Mouse (Mus musculus): ENCODE data around the gene Ear14.
"Not testable (repeated sequence)": the region's sequence is repeated elsewhere in the genome, so short reads cannot be mapped to it uniquely, and the experiment has no call there.

The Ear14 gene

DNA sequence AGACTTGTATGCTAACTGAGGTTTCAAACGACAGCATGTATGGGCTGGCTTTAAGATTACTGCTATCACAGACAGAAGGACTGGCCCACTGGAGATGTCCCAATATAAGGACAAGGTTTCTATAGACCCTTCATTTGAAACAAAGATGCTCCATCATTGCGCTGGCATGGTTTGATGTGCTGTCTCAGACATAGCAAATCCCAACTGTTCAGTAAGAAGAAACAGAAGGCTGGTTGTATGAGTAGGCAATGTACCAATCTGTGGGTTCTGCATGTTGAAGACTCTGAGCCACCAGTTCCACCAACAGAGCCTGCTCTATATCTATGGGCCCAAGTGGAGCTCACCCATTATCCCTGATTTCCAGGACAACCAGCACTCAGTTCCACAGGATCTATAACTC is at the start of gene Ear14:
TSS of gene Ear14 (plus strand) at position 277 of the 400 bp plus-strand sequence.
- peak; percentile 6 for DNase-seq (ENCODE audit: low read depth, low spot score)

DNA sequence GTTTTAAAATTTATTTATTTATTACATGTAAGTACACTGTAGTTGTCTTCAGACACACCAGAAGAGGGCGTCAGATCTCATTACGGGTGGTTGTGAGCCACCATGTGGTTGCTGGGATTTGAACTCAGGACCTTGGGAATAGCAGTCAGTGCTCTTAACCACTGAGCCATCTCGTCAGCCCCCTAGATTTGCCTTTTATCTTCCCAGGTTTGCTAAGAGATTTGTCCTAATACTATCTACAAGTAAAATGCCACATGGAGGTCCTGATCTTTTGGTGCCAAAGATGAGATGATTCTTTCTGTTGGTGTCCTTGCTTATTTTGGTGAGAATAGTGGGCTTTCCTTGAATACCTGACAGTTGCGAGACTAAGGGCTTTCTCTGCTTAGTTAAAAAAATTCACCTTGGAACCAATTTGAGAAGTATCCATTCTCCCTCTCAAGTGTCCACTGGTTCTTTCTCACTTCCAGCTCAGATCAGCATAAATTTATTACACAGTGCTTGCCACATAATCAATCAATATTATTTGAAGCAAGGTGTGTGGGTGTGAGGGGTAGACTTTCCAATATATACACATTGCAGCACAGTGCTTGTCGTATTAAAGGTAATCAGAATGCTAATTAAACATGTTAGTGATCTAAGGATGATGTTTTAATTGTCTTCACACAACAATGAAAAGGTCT is 47.0 kb upstream of the Ear14 start:
- DNase-seq (ENCODE audit: low read depth, low spot score) = no peak

DNA sequence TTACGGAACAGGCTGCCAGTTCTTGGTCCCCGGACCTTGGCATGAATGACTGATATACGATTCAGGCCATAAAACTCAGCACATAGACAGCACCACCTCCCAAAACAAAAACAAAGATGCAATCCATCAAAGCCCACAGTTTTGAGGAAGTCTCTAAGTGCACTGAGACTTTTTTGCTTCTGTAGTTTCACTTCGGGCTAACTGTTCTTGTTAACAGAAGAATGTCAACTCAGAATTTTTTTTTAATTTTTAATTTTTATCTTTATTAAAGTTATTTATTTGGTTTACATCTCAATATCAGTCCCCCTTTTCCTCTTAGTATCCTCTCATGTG is 46.5 kb upstream of the Ear14 start:
- DNase-seq (ENCODE audit: low read depth, low spot score) = no peak

DNA sequence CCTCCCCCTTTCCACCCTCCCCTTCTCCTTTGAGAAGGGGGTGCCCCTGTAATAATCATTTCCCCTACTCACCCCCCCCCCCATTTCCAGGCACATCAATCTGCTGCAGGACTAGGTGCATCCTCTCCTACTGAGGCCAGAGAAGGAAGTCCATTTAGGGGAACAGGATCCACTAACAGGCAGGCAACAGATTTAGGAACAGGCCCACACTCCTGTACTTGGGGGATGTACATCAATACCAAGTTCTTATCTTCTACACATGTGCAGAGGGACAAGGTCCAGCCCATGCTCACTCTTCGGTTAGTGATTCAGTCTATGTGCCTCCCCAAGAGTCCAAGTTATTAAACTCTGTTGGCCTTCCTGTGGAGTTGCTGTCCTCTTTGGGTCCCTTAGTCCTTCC is 46.1 kb upstream of the Ear14 start:
- no peak for DNase-seq (ENCODE audit: low read depth, low spot score)

DNA sequence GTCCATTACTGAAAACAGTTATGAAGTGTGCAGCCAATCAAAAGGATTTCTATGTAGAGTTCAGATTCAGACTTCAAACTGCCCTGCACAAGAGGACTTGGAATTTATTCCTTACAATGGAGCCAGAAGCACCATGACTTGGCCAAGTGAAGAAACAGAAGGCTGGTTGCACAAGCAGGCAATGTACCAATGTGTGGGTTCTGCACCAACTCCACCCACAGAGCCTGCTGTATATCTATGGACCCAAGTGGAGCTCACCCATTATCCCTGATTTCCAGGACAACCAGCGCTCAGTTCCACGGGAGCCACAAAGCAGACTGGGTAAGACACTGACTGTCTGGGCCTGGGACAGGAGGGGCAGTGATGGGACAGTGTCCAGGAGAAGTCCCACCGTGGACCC is 41.2 kb upstream of the Ear14 start, which contains the start of gene Rnase2b:
TSS of gene Rnase2b (plus strand) at position 285 of the 400 bp plus-strand sequence.
- DNase-seq (ENCODE audit: low read depth, low spot score) = not testable (repeated sequence)

DNA sequence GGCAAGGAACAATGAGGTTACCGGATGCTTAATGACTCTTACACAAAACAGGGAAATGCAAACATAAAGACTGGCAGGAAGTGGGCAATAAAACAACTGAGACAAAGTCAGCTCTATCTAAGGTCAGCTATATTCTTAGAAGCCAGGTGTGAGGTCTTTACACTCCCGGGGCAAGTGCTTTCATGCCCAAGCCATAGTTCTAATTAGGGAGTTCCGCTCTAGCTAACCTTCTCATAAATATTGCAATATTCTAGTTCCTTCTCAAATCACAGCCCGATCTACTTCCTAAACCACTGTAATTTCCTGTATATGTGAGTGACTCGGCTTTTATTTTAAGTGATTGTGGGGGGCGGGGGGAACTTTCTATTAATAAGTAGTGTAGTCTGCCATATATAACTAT is 39.9 kb upstream of the Ear14 start:
- DNase-seq (ENCODE audit: low read depth, low spot score) = not testable (repeated sequence)

DNA sequence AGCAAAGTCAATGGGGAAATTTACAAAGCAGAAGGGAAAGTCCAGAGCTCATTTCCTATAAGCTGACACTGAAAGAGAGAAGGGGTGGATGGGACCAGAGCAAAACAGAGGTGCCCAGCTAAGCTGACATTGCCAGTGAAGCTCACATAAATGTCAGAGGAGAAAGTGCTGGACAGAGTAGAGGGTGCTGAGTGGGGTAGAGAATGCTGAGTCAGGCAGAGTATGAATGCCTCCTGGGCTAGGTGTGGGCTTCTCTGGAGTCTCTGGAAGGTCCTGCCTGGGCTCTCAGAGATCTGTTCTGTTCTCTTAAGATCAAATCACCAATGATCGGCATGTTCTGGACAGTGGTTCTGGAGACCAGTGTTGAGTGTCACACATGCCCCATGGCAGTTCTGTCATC is 37.8 kb upstream of the Ear14 start:
- DNase-seq (ENCODE audit: low read depth, low spot score) = no peak

DNA sequence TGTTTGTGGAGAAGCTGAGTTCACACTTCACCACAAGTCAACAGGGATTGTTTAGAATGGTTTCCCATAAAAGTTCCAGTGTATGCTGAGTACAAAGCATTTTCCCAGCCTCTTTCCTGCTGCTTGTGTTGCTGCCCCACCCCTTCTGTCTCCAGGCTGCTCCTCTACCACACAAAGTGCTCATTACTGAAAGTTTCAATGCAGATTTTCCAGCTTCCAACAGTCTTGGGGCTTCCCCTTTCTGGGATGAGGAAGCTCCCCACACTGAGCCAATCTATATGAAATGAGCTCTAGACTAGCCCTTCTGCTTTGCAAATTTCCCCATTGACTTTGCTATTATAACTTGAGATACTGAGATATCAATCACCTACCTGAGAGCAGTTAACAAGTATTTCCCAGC is 37.1 kb upstream of the Ear14 start:
- DNase-seq (ENCODE audit: low read depth, low spot score) = no peak

DNA sequence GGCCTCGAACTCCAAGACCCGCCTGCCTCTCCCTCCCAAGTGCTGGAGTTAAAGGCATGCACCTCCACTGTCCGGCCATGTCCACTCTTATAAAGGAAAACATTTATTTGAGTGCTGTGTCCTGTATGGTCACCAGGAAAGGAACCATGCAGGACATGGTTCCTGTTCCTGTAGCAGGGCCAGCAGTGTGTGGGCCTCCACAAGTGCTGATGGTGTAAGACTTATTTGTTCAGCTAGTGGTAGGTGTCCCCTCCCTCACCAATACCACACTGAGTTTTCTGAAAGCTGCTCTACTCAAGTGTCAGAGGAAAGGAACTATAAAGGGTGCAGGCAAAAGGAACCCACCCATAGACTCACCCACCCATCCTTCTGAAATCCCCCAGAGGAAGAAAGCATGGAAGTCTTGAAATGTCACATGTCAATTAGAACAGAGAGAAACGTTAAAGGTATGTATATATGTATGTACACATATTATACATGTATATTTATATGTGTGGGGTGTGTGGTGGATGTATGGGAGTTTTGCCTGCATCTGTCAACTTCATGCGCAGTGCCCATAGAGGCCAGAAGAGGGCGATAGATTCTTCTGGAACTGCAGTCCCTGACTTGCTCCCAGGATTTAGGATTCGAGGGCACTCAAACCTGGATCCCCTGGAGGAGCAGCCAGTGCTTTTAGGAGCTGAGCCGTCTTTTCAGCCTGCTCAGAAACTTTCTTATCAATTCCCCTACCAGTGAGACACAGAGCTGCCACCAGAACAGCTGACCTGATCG is 30.9 kb upstream of the Ear14 start:
- DNase-seq (ENCODE audit: low read depth, low spot score) = not testable (repeated sequence)

DNA sequence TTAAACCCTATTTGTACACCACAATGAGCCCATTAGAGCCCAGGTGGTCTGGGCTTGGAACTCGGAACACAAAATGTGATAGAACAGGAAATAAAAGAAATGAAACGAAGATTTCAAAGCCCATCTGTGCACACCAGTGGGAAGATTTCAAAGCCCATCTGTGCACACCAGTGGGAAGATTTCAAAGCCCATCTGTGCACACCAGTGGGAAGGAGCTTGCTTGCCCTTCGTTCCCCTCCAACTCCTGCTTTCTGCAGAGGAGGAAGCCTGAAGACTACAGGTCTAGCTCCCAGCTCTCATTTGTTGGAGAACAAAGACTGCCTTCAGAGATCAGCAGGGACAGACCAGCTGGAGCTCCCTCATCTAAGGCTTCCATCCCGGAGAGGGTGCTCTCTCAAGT is 30.2 kb upstream of the Ear14 start:
- DNase-seq (ENCODE audit: low read depth, low spot score) = not testable (repeated sequence)

DNA sequence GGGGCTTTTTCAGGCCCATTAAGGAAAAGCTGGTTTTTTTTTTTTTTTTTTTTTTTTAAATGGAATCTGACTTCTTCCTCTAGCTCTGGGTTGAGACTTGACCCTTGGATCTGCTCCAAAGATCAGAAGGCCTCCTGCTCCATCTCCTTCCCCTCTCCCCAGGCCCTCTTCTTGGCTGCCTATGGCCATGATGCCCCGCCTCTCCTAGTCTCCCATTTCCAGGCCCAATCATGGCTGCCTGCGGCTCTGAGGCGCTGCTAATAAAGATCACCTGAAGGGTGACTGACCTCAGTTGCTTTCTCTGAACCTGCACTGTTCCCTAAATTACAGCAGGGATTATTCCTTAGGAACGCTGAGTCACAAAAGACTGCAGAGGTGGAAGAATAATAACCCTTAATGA is 29.3 kb upstream of the Ear14 start:
- DNase-seq (ENCODE audit: low read depth, low spot score) = no peak

DNA sequence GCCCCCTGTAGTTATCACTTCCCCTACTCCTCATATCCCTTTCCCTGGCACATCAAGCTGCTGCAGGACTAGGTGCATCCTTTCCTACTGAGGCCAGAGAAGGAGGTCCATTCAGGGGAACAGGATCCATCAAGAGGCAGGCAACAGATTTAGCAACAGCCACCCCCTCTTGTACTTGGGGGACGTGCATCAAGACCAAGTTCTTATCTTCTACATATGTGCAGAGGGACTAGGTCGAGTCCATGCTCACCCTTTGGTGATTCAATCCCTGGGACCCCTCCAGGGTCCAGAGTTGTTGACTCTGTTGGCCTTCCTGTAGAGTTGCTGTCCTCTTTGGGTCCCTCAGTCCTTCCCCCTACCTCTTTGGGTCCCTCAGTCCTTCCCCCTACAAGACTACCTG is 22.1 kb upstream of the Ear14 start:
- not testable (repeated sequence) for DNase-seq (ENCODE audit: low read depth, low spot score)

DNA sequence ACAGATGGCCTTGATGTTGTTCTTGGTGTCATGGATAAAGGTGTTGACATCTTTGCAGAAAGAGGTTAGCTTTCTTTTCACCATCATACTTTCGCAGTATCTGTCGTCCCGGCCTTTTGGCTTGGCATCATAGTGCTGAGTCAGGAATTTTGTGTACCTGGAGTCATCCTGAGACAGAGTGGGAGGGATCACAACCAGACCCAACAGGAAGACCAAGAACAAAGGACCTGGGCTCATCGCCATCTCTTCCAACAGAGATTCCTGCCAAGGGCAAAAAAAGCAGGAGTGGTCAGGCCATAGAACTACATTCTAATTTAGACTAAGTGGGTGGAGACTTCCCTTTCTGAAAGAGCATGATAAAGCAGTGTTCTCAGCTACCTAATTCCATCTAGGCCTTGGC is 7.5 kb upstream of the Ear14 start:
- DNase-seq (ENCODE audit: low read depth, low spot score) = no peak

DNA sequence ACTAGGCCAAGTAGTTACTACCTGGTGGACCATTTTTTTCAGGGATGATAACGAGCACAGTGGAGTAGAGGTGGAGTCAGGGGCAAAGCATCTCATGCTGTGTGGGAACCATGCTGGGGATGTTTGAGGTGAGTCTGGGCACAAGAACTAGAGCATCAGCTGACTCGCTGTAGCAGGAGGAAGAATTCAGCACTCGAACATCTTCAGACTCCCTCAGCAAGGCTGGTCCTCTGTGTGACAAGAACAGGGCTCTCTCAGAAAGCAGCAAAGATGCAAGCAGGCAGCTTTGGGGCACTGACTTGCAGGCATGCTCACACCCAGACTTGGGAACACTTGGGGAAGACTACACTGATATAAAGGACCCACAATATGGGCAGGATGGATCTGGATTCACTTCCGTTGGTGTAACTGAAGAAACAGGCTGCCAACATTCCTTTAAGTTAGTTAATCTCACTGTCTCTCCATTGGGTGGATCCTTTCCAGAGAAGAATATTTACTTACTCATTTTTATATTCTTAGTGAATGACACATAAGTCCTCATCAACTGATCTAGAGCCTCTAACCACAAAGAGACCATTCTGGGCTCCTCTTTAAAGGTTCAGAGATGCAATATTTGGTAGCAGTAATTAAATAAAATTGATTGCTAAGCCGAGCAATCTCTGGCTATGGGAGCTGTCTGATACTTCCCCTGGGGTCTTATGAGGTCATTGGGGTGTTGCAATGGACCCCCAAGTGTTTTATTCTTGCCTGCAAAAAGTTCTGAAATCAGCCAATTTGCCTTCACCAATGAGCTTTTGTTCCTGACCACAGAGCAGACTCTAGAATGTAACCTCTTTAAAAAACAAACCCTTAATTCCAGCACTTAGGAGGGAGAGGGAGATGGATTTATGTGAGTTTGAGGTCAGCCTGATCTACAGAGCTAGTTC is 3.8 kb upstream of the Ear14 start, which contains the start of gene Ang2:
TSS of gene Ang2 (minus strand) at position 51 of the 926 bp plus-strand sequence.
- DNase-seq (ENCODE audit: low read depth, low spot score) = no peak

DNA sequence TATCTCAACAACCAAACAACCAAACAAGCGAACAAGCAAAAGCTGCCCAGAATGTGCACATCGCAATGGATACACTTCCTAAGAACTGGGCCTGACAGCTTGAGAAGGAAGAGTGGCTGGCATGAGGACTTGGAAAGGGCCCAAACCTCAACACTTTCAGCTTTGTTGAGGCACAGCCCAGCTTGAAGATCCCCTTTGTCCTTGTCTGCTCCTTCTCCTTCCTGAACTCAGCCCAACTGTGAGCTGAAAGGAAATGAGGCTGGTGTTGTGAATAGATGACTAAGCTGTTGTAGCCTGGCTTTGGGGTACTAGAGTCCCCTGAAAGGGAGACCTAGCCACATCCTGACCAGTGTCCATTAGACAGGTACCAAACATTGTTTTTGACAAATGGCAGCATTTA is 3.1 kb upstream of the Ear14 start:
- DNase-seq (ENCODE audit: low read depth, low spot score) = no peak

DNA sequence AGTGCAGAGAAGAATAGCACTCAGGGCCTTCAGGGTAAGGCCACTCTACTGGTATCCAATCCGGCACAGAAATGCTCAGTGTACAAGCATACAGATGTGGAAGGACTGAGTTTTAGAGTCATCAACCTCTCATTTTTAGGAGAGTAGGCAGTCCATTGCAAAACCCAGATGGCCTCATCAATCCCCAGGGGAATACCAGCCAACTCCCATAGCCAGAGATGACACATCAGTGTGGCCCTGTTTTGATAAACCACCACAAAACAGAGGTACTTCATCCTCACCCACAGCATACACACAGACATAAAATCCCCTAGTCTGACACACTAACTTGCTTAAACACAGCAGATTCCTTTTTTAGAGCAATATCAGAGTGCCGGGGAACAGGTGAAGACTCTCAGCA is 2.7 kb upstream of the Ear14 start:
- no peak for DNase-seq (ENCODE audit: low read depth, low spot score)

DNA sequence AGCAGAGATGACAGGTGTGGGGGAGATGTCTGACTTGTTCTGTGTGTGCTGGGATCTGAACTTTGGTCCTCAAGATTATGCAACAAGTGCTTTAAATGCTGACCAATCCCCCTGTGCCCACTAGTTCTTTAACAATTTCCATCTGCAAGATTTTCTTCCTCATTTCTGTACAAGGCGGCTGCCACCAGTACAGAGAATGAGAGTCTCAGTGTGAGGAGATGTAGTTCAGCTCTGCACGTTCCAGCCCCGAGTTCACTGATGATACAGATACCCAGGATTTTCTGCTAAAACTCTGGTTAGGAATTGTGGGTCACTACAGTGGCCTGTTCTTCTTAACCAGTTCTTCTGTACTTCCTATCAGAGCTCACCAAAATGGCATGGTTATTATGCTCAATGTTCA is 16.9 kb downstream of the Ear14 start:
- not testable (repeated sequence) for DNase-seq (ENCODE audit: low read depth, low spot score)

DNA sequence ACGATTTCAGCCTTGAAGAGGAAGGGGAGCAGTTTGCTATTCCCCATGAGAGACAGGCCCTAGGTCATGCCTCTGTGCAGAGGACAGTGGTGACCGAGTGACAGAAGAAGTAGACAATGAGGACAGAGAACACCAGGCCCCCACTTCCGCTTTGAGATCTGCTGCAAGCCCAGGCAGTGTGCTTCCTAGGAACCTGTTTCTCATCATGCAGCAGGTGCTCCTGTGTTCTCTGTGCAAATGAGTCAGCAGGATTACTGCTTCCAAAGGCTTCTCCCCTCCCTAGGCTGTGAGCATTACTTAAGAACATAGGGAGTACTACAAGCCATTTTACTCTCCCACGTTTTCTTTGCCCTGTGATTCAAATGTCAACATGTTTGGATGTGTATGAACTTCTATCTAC is 26.5 kb downstream of the Ear14 start:
- DNase-seq (ENCODE audit: low read depth, low spot score) = not testable (repeated sequence)

DNA sequence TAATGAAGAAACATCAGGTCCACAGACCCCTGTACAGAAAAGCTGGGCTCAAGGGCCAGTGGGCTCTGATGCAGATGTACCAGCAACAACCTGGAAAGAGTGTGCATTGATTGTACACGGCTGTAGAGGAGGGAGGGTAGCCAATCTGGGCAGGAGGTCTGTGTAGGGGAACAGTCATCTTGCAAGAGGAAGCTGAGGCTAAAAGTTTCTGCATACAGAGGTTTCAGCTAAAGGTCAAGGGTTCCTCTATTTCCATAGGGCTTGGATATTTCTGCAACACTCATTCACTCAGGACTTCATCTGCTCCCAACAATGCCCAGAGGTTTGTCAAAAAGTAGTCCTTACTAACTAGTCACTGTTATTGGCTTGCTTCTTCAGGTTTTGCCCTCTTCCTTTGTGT is 34.3 kb downstream of the Ear14 start:
- DNase-seq (ENCODE audit: low read depth, low spot score) = not testable (repeated sequence)

DNA sequence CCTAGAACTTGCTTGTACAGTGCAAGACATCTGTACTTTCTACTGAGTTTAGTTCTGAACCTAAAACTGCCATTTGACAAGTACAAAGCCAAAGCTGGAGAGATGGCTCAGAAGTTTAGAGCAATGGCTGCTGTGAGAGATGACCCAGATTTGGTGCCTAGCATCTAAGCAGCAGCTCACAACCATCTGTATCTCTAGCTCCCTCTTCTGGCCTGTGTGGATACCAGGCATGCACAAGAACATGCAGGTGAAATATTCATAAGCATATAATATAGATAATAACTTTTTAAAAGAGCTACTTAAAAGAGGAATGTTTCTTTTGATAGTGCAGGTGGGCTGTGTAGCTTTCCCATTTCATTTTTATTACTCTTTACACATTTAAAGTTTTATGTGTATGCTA is 37.7 kb downstream of the Ear14 start:
- DNase-seq (ENCODE audit: low read depth, low spot score) = peak; percentile 19

DNA sequence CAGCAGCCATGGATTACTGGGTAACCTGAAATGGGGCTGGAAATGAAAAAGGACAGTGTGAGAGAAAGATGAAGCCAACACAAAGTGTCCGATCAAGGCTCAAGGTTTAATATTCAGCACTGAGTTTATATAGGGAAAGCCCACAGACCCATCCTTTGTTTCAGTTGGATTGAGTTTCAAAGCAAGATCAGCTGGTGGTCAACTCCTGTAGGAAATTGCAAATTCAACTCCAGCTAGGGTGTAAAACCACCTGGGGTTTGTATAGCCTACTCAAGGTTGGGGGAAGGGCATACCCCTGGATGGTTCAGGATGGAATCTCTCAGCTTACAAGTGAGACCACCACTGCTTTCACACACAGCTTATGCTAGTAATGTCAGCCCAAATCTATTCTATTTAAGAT is 44.5 kb downstream of the Ear14 start:
- DNase-seq (ENCODE audit: low read depth, low spot score) = no peak

DNA sequence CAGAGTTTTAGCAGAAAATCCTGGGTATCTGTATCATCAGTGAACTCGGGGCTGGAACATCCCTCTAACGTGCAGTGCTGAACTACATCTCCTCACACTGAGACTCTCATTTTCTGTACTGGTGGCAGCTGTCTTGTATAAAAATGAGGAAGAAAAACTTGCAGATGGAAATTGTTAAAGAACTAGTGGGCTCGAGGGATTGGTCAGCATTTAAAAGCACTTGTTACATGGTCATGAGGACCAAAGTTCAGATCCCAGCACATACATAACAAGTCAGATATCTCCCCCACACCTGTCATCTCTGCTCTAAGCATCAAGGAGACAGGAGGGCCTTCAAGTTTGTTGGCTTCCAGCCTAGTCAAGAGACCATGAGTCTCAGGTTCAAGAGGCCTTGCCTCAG is 47.2 kb downstream of the Ear14 start:
- DNase-seq (ENCODE audit: low read depth, low spot score) = no peak

All from telencephalon, adult 2 months (tissue).